Mouse (Mus musculus) mature B cell (primary cell): ENCODE measurements around the gene Sarnp.

Experiments
- in situ Hi-C: fragments of 300-500 bp; cut with MboI; formaldehyde crosslinking; loops from 2 replicates; pipeline ENCODE4 v1.14.3; 2019

Sarnp gene

DNA sequence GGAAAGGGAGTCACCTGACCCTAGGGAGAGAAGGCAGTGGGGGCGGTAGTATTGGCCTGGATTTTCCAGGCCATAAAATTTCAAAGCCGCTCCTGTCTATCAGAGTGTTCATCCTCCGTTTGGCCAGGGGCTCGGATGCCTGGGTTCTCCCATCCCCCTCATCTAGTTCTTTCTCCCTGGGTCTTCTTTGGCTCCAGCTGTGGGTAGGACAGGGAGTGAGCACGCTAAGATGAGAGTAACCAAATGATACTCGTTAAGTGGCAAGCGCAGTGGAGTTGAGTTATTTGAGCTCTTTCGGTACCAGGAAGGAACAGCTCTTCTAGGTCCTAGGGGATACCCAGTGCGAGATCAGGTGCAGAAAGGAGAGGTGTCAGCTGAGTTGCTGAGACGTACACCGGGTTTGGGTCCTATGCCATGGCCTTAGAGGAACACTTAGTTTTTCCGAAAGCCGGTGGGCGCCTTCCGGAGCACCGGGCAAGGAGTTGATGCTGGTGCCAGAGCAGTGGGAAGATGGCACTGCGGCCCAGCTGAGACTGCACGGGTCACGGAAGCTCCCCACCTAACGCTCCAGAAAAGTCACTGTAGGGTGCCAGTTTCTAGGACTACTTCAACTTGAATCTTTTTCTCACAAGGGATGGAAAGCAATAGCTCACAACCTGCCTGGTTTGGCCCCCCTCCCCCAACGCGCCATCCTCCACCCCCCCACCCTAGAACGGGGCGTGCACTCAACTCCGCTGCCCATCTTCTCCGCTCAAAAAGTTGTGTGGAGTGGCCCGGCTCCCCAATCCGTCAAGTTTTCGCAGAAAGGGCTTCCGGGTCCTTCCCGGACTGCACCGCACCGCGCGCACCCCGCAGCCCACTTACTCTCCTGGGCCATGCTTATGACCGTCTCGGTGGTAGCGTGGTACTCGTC is 73.5 kb downstream of the Sarnp start:
- in situ Hi-C loops: loop anchor here (10.0 kb wide), 1 partner anchor 126 kb away; no protein-coding TSS in a partner anchor

DNA sequence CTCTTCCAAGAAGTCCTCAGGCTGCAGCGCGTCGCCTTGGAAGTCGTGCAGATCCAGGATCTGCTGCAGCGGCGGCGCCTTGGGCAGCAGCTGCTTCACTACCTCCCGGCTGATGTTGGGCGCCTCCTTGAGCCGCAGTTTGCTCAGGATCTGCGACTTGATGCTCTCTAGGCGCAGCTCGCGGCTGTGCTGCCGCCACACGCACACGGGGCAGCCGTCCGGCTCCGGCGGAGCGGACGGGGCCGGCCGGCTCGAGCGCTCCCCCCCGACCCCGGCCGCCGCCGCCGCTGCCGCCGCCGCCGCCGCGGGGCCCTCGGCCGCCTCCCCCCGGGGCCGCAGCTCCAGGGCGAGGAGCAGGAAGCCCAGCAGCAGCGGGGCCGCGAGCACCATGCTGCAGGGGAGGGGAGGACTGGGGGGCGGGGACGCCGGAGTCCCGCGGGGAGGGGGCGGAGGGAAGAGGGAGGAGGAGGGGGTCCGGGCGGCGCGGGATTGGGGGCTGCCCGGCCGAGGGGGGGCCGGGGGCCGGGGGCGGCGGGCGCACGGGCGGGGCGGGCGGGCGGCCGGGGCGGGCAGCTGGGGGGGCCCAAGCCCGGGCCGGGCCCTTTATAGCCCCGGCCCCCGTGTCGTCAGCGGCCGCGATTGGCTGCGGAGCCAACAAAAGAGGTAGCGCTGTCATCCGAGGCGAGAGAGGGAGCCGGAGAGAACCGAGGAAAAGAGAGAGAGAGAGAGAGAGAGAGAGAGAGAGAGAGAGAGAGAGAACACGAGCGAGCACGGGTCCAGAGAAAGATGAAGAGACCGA is 74.4 kb downstream of the Sarnp start, which contains the start of gene Gdf11:
TSS of gene Gdf11 (minus strand) at position 423 of the 799 bp plus-strand sequence.
- in situ Hi-C loops: loop anchor here (10.0 kb wide), 1 partner anchor 127 kb away; no protein-coding TSS in a partner anchor

GRCm38 (mm10) chr10:128892246-128892645 is 75.1 kb downstream of the Sarnp start:
- in situ Hi-C loops: loop anchor here (10.0 kb wide), 1 partner anchor 127 kb away; no protein-coding TSS in a partner anchor

GRCm38 (mm10) chr10:128895437-128895836 is 78.3 kb downstream of the Sarnp start:
- in situ Hi-C loops: loop anchor here (10.0 kb wide), 1 partner anchor 131 kb away; no protein-coding TSS in a partner anchor

GRCm38 (mm10) chr10:128895952-128896693 is 79.0 kb downstream of the Sarnp start:
- in situ Hi-C loops: loop anchor here (10.0 kb wide), 1 partner anchor 131 kb away; no protein-coding TSS in a partner anchor

DNA sequence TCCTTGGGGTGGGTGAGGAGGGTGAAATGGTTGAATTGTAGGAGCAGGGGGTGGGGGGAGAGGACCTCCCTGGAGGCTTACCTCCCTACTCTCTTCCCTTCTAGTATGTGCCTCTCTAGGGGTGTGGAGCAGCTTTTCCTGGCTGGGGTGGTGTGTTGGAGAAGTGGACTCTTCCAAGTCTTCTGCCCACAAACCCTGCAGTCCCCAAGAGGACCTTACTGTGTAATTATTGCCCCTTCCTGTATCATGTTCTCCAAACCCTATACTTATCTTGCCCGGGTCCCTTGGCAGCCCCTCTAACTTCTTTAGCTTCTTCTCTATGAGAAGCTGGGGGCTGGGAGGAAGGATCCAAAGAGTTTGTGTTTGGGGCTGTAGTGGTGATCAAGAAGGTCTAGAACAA is 79.7 kb downstream of the Sarnp start:
- in situ Hi-C loops: loop anchor here (10.0 kb wide), 1 partner anchor 132 kb away; no protein-coding TSS in a partner anchor

- in situ Hi-C loops: loop anchor here (10.0 kb wide), 1 partner anchor 133 kb away; no protein-coding TSS in a partner anchor
Observed at GRCm38 (mm10) chr10:128897501-128897900, 80.4 kb downstream of the Sarnp start.

GRCm38 (mm10) chr10:128899759-128900490 is 82.8 kb downstream of the Sarnp start:
- in situ Hi-C loops: loop anchor here (10.0 kb wide), 1 partner anchor 135 kb away; no protein-coding TSS in a partner anchor

DNA sequence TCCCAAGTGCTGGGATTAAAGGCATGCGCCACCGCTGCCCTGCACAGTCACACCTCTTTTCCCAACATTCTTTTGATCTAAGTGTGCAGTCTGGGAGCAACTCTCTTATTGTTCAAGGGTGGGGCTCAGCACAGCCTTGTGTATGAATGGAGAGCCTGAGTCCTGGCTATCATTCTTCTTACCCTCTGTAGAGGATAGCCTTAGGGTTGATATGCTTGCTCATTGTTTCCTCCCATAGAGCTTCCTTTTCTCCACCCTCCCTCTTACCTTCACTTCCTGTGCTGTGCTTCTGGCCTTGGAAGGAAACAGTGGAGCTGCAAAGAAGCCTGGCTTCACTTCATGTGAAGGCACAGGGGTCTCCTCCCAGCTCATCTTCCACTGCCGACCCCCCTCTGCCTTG is 83.6 kb downstream of the Sarnp start, which contains the start of gene Cd63:
TSS of gene Cd63 (plus strand) at position 292 of the 400 bp plus-strand sequence.
- in situ Hi-C loops: no loop called here

- in situ Hi-C loops: no loop called here
Observed at GRCm38 (mm10) chr10:128901409-128901808, 84.3 kb downstream of the Sarnp start.

GRCm38 (mm10) chr10:128902409-128902988 is 85.4 kb downstream of the Sarnp start:
- in situ Hi-C loops: no loop called here

DNA sequence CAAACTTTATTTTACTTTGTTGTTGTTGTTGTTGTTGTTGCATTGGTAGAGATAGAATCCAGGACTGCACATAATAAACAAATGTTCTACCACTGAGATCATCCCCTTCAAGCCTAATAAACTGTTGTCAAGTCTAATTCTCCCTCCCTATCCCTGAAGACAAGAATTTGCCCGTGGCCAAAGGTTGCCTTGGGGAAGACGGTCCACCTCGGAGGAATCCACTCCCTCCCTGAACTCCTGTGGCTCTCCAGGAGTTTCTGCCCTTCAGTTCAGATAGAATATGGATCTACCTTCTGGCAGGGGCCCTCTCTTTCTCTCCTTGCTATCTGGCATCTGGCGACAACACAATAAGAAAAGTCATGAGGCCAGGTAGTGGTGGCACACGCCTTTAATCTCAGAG is 87.7 kb downstream of the Sarnp start:
- in situ Hi-C loops: no loop called here

DNA sequence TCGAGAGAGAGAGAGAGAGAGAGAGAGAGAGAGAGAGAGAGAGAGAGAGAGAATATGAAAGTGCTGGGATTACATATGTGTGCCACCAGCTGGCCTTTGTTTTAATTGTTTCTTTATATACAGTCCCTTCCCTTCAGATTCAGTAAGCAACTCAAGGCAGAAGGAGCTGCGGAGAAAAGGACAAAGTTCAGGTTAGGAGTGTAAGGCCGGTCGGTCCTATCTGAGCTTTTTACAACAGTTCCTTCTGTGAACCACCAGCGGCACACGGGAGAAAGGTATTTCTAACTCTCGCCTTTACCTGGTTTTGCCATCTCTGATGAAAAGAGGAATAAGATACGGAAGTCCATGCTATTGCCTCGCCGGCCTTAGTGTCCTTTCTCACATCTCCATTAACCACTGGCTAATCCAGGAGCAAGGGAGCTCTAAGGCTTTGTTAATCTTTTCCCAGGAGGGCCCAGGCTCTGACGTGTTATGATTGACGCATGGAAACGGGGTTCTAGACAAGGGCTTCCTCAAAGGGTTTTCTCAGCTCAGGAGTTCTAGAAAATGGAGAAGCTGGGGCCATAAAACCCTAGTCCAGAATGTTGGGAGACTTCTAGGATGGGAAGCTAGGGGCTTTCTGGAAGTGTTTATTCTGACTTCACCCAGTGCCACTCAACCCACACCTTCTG is 91.8 kb downstream of the Sarnp start:
- in situ Hi-C loops: no loop called here

DNA sequence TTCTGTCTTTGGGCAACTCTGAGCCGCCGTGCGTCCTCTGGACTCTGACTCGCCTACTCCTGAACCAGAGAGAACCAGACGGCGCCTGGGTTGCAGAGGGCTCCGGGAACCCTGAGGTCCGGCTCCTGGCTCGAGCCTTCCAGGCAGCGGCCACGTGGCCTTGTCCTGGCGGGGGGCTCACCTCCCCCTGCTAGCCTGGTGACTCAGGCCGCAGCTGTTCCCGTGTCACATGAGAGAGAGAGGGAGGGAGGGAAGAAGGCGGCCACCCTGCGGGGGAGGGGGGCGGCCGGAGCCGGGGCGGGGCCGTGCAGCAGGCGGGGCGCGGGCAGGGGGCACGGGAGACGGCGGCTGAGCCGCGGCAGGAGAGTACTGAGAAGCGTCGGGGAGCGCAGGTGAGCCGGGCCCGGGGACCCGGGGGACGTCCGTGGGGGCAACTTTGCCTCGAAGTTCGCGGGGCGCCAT is 92.5 kb downstream of the Sarnp start:
- in situ Hi-C loops: no loop called here

DNA sequence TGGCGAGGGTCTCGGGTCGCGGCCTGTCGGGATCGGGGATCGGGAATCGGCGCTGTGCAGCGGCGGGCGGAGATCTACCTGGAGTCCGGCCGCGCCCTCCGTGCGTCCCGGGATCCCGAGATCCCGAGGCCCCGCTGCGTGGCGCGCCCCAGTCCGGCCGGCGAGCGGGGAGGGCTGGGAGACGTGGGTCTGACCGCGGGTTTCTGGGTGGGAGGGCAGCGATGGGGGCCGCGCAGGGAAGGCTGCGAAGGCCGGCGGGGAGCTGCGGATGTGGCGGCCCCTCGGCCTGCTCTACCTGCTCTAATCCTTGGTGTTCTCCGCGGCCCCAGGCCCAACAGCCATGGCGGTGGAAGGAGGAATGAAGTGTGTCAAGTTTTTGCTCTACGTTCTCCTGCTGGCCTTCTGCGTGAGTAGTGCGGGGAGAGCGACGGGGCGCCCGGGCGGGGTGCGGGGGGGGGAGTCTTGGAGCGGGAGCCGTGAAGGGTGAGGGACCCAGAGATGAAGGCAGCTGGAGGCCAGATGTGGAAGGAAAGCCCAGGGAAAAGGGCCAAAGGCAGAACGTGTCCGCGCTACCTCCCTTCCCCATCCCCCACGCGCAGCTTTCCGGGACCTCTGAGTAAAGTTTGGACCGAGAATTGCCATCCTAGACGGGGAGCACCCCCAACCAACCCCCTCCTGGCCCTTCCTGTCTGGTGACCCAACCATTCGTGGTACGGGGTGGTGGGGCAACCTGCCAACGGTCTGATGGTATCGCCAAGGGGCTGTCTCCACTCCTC is 93.1 kb downstream of the Sarnp start:
- in situ Hi-C loops: no loop called here

DNA sequence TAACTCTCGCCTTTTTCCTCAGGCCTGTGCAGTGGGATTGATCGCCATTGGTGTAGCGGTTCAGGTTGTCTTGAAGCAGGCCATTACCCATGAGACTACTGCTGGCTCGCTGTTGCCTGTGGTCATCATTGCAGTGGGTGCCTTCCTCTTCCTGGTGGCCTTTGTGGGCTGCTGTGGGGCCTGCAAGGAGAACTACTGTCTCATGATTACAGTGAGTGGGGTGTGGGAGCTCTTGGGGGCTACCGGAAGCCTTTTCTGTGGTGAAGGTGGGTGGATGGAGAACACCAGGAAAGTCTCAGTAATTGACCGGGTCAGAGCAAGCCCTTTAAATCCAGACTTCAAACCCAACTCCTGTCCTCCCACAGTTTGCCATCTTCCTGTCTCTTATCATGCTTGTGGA is 94.3 kb downstream of the Sarnp start:
- in situ Hi-C loops: no loop called here

DNA sequence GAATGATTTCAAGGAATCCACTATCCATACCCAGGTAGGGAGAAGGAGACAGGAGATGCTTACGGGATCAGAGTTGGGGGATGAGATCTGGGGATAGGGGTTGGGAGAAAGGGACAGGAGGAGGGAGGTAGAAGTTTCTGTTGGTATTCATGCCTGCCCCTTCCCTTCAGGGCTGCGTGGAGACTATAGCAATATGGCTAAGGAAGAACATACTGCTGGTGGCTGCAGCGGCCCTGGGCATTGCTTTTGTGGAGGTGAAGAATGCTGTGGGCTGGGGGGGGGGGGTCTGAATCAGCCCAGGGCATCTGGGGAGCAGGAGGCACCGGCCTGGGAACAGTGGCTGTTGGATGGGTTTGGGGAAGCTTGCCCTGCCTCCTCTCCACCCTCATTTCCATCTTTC is 95.1 kb downstream of the Sarnp start:
- in situ Hi-C loops: no loop called here

DNA sequence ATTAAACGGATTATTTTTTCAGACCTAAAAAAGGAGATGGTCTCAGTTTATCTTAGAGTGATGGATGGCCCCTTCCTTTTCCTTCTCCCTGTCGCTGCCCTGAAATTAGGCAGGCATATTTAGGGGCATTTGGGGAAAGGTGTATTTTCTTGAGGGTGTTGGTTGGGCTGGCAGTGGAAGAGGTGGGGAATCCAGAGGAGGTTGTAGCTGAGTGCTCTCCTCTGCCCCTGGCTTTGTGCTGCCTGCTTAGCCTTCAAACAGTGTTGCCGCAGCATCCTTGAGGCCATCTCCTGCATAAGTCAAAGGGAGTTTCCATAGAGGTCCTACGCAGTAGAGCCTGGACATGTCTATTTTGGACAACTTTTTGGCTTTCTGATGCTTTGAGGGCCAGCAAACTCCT is 95.7 kb downstream of the Sarnp start:
- in situ Hi-C loops: no loop called here

- in situ Hi-C loops: no loop called here
Observed at GRCm38 (mm10) chr10:128913219-128913618, 96.1 kb downstream of the Sarnp start.
